Mouse (Mus musculus) gastrocnemius, postnatal 14 days (tissue): Measurements from ENCODE around the gene Tspan11. TPM values are rescaled to one million over a fixed set of nuclear protein-coding genes. Genes with fewer than 3 reads are reported as not detected.

Experiments
- DNase-seq: peaks from one replicate; pipeline ENCODE4 v3.0.0; 2021; ENCODE audit warnings: mixed read lengths
- intact Hi-C: fragments of 180-260 bp; cut with DNase I; formaldehyde crosslinking; loops from one replicate; pipeline ENCODE4 v1.15.1; 2025; ENCODE audit warnings: low total_unique reads
- long read RNA-seq, 2 experiments: library from polyadenylated mRNA; stranded (forward); transcript quantifications; one replicate each; pipeline ENCODE4 v2.0.0; 2021
- total RNA-seq, 2 experiments: library from RNA; stranded (reverse); gene quantifications; 2 replicates each; pipeline ENCODE4 v1.2.3; 2021

Gene Tspan11
- 1 to 10 TPM; 4.4 to 10.0 TPM for total RNA-seq
- long read RNA-seq, experiment 1, full-length matches to known transcripts: 5 of 9 reads
- long read RNA-seq, experiment 1, partial matches to known transcripts: 1 of 9 reads
- long read RNA-seq, experiment 1, other reads (novel, unspliced or antisense): 3 of 9 reads
- long read RNA-seq, experiment 2, full-length matches to known transcripts: 2 of 2 reads
- long read RNA-seq, experiment 2, partial matches to known transcripts: 0 of 2 reads
- long read RNA-seq, experiment 2, other reads (novel, unspliced or antisense): 0 of 2 reads

DNA sequence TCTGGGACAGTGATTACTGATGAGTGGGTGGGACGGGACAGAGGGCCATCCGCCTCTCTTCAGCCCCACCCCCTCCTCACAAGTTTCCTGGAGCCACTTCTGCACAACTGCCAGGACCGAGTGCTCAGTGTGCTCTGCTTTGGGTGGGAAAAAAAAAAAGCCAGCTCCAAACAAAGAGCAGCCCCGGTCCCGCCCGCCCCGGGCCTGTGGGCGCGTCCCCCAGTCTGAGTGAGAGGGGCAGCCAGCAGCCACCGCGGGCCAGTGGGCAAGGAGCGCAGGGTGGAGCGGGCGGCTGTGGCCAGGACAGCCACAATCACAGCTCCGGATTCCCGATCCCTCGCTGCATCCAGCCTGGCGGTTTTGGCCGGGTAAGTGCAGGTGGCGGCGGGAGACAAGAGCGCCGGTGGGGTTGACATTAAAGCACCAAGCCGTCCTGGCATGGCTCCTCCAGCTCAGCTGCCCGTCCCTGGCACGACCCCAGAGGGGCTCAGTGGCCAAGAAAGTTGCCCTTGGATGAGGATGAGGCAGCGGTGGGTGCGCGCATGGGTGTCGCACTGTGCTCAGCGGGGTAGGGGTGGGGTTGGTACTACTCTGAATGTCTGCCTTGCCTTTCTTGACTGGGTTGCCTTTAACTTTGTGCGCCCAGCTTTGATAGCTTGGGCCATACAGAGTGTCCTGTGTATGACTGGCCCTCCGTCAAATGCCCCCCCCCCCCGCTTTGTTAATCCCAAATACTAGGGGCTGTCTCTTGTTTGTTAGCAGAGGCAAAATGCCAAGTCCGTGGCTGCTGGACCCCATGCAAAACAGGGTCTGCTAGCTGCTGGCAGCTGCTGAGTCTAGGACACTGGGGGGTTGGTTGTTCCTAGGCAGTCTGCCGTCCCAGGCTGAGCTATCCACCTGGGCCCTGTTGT, at the start of gene Tspan11:
Gene Tspan11, plus strand, starts transcription at position 79 of the 911 bp plus-strand sequence.
- intact Hi-C loops: no loop called here
- DNase-seq: peak; percentile 67

- no peak for DNase-seq
- intact Hi-C loops: no loop called here
Observed at GRCm38 (mm10) chr6:127837910-127838309, 49.5 kb upstream of the Tspan11 start.

- DNase-seq: no peak
- intact Hi-C loops: no loop called here
Observed at GRCm38 (mm10) chr6:127839538-127839937, 47.9 kb upstream of the Tspan11 start.

GRCm38 (mm10) chr6:127840171-127840570, 47.2 kb upstream of the Tspan11 start:
- intact Hi-C loops: no loop called here
- no peak for DNase-seq

GRCm38 (mm10) chr6:127841326-127841725, 46.1 kb upstream of the Tspan11 start:
- DNase-seq: no peak
- intact Hi-C loops: no loop called here

DNA sequence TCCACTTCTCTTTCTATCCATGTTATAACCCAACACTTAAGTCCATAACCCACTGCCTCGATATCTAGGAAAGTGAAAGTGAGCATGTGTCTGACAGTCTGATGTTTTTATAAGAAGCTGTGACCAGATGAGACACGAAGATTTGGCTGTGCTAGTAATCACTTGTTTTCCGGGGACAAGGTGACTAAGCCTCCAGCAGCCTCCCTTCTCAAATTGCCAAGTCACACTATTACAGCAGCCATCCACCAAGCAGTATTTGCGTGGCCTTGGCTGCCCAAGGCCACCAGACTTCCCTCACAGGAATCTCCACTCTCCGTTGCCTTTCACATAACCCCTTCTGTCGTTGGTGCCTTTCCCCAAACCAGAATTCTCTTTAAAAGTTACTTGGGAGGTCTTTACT, 40.9 kb upstream of the Tspan11 start:
- intact Hi-C loops: no loop called here

DNA sequence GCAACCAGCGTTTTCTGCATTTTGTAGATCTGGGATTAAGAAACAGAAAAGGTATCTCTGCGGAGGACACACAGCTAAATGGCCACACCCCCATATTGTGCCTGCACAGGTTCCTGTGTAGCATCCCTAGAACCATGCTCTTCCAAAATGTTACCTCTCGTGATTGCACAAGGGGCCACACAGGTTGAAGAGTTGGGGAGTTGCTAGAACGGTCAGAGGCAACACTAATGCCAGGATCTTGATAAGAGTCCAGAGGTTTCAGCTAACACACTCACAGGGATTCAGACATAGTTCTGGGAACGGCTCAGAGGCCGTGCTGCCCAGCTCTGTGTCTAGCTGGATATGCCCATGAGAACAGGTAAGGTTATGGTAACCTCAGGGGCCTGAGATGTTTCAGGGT, 37.9 kb upstream of the Tspan11 start:
- DNase-seq: no peak
- intact Hi-C loops: no loop called here

More for the DNA sequence above, 40.9 kb upstream of the Tspan11 start:
- DNase-seq: no peak

DNA sequence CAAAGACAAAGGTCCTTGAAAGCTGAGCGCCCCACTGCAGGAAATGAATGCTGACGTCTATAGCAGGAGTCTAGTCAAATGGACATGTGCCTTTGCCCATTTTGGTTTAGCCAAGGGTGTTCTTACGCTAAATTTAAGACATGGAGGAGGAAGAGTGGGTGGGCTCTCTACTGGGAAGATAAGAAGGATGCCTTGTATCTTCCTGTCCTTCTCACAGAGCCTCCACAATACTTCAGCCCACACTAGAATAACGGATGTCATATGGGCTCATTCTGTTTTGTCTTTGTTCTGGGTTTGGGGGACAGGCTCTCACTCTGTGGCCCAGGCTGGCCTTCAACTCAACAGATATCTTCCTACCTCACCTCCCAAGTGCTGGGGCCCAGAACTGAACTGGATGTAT, 35.8 kb upstream of the Tspan11 start:
- intact Hi-C loops: no loop called here
- DNase-seq: no peak

GRCm38 (mm10) chr6:127853241-127853640, 34.1 kb upstream of the Tspan11 start:
- intact Hi-C loops: no loop called here
- DNase-seq: no peak

GRCm38 (mm10) chr6:127853771-127854687, 33.4 kb upstream of the Tspan11 start:
- intact Hi-C loops: no loop called here
- DNase-seq: no peak

GRCm38 (mm10) chr6:127854688-127855013, 32.7 kb upstream of the Tspan11 start:
- no peak for DNase-seq
- intact Hi-C loops: no loop called here

DNA sequence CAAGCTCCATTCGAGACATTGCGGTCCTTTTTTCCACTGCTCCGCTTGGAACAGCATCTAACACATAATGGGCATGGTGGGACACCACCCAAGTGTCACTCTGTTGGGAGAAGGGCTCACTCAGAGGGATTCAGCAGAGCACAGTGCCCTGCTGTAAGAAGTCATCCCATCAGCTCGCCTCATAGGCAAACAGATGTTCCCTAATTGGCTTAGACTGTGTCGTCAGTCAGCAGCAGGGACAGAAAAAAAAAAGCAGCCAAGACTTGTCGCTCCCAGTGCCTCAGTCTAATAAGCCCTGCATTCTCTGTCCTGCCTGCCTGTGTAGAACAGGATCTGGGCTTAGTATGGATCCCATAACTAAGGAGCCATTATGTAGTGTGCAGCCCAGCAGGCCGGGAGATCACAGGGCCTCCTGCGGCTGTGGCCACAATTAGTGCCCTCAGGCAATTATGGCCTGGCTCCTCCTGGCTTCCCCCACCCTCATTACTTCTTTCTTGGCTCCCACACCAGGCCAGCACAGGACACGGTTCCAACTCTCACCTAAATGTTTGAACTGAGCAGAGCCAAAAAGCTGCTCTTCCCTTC, 31.6 kb upstream of the Tspan11 start:
- intact Hi-C loops: no loop called here
- DNase-seq: no peak

- intact Hi-C loops: no loop called here
- no peak for DNase-seq
Observed at GRCm38 (mm10) chr6:127861951-127862350, 25.4 kb upstream of the Tspan11 start.

GRCm38 (mm10) chr6:127865391-127865790, 22.0 kb upstream of the Tspan11 start:
- no peak for DNase-seq
- intact Hi-C loops: no loop called here

DNA sequence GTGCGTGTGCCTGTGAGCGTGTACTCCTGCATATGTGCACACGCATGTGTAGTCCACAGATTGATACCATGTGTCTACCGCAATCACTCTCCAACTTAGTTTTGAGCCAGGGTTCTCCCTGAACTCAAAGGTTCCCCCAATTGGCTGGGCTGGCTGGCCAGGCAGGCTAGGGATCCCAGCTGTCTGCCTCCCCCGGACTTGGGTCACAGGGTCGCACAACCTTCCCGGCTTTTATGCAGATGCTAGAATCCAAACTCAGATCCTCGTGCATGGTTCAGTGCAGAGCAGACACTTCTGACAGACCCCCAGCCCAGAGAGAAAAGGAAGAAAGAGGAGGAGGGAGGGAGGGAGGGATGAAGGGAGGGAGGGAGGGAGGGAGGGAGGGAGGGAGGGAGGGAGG, 18.8 kb upstream of the Tspan11 start:
- no peak for DNase-seq
- intact Hi-C loops: no loop called here

GRCm38 (mm10) chr6:127869121-127869520, 18.3 kb upstream of the Tspan11 start:
- intact Hi-C loops: no loop called here
- no peak for DNase-seq

DNA sequence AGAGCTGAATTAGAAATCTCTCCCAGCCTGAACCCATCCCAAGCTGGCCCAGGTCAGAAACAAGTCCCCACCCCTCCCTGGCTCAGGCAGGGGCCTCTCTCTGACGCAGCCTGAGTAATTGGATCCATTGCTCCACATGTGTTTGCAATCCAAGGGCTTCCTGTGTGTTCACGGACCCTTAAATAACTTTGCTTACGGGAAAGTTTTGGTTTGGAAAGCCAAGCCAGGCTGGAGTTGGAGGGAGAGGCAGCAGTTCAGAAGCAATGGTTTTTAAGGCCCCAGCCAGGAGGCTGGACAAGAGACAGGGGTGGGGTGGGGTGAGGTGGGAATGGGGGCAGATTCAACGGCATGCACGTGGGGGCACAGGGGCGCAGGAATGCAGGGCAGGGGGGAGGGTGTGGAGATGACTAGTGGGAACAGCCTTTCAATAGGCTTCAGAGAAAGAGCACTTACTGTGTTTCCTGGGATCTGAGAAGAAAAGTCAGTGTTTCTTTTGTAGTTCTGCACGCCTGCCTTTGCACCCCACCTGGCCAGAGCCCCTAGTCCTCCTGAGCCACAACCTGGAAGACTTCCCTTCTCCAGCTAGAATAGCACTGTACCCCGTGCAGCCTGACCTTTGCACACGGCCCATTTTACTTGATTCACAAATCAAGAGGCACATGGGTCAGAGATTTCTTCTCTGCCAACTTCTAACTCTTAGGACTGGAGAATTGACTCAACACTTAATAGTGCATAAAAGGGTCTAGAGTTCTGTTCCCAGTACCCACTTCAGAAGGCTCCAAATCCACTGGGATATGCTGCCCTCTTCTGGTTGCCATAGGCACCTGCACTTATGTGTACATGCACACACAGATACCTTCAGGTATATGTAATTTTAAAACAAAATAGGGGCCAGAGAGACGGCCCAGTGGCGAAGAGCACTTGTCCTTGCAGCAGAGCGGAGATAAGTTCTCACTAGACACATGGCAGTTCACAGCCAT, 16.8 kb upstream of the Tspan11 start:
- DNase-seq: peak; percentile 73
- intact Hi-C loops: no loop called here

DNA sequence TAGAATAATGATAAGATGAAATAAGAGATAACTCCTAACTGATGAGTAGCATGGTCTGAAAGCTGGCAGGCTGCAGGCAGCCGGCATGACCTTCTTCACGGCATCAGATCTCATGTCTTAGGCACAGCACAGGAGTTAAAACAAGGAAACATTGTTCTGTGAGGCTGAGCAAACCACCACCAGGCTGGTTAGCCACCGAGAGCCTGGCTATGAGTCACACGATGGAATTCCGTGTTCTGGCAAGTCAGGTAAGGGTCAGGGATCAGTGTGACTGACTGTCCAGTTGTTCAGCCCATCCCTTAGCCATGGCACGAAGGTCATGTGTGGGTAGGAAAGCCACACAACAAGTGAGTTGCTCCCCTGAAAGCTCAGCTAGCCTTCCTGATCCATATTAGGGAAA, 16.0 kb upstream of the Tspan11 start:
- intact Hi-C loops: no loop called here
- DNase-seq: no peak
